Mouse (Mus musculus) ES-E14 (cell line): ENCODE measurements at regions not wholly inside any gene's neighbourhood (a gene's known extent, or its start where the extent isn't known, plus 50 kb on each side); places are given as distances from the start of the nearest gene placed in this dataset.

Source experiments
- DNase-seq: peaks from one replicate; pipeline ENCODE4 v3.0.0-alpha.2; 2013; ENCODE audit warnings: low read depth, low spot score
- H3K27ac ChIP-seq: 2 replicates; pipeline ENCODE4 v1.5.1; 2012; ENCODE audit warnings: low read depth, mild to moderate bottlenecking, low read length, moderate library complexity, mixed read lengths; ENCODE audit not compliant: poor library complexity, insufficient read depth, severe bottlenecking
- H3K36me3 ChIP-seq: 2 replicates; pipeline ENCODE4 v1.6.1; 2012; ENCODE audit warnings: mild to moderate bottlenecking, low read length, moderate library complexity, mixed read lengths; ENCODE audit not compliant: control insufficient read depth, poor library complexity, insufficient read depth, severe bottlenecking
- H3K4me1 ChIP-seq, 2 experiments: fragments of 150-350 bp in 1 of 2; sonication (generic) in 1 of 2; 2 replicates each; pipeline ENCODE4 v1.6.1; 2012; ENCODE audit warnings: low read length in 2 of 2, mild to moderate bottlenecking in 1 of 2, mixed read lengths in 1 of 2; ENCODE audit not compliant: control insufficient read depth in 2 of 2, insufficient read depth in 2 of 2, poor library complexity in 1 of 2
- H3K4me3 ChIP-seq, 2 experiments: fragments of 150-350 bp in 1 of 2; sonication (generic) in 1 of 2; 2 replicates each; pipeline ENCODE4 v1.5.1; 2012; ENCODE audit warnings: low read length in 2 of 2, low read depth in 1 of 2, mild to moderate bottlenecking in 1 of 2, mixed read lengths in 1 of 2; ENCODE audit not compliant: insufficient read depth in 1 of 2, poor library complexity in 1 of 2, severe bottlenecking in 1 of 2
- H3K9ac ChIP-seq: 2 replicates; pipeline ENCODE4 v1.6.1; 2012; ENCODE audit warnings: low read depth, mild to moderate bottlenecking, low read length, mixed read lengths; ENCODE audit not compliant: poor library complexity, insufficient read depth, severe bottlenecking
- H3K9me3 ChIP-seq: fragments of 150-350 bp; sonication (generic); 2 replicates; pipeline ENCODE4 v1.6.1; 2012; ENCODE audit warnings: low read depth, mild to moderate bottlenecking, low read length; ENCODE audit not compliant: control insufficient read depth, insufficient read depth
- CHD2 ChIP-seq: IDR thresholded peaks from 2 replicates; pipeline ENCODE4 v1.6.1; 2014; ENCODE audit warnings: mild to moderate bottlenecking, low read depth, low read length, inconsistent platforms
- HCFC1 ChIP-seq: IDR thresholded peaks from 2 replicates; pipeline ENCODE4 v1.6.1; 2012; ENCODE audit warnings: low read length, inconsistent platforms, borderline replicate concordance; ENCODE audit not compliant: insufficient read depth
- MAFK ChIP-seq: IDR thresholded peaks from 2 replicates; pipeline ENCODE4 v1.6.1; 2014; ENCODE audit warnings: mild to moderate bottlenecking, low read depth, low read length, inconsistent platforms; ENCODE audit not compliant: insufficient read depth
- ZC3H11A ChIP-seq: IDR thresholded peaks from 2 replicates; pipeline ENCODE4 v1.6.1; 2012; ENCODE audit warnings: low read depth, mild to moderate bottlenecking, inconsistent platforms, low read length, borderline replicate concordance
- ZNF384 ChIP-seq: IDR thresholded peaks from 2 replicates; pipeline ENCODE4 v1.6.1; 2012; ENCODE audit warnings: low read depth, low read length, inconsistent platforms
- in situ Hi-C, 2 experiments: fragments of 600-800 bp; cut with MboI; formaldehyde crosslinking; loops; one replicate each; pipeline ENCODE4 v1.15.1; 2025; ENCODE audit warnings: low sequenced_read_pairs in 2 of 2, inconsistent platforms in 1 of 2; ENCODE audit not compliant: unreplicated experiment in 2 of 2

GRCm38 (mm10) chr11:24377530-24377929 is 299.7 kb downstream of the Bcl11a start:
- Histone ChIP-seq H3K4me1 (no peaks in the 10 kb centered on the region), H3K9ac (no peak overlapping the region), H3K27ac (no peak overlapping the region), H3K36me3 (no peaks in the 10 kb centered on the region), H3K9me3 (no peaks in the 10 kb centered on the region), H3K4me3 (no peak overlapping the region)
- TF ChIP-seq HCFC1 (no peak), ZNF384 (no peak), ZC3H11A (no peak), MAFK (no peak), CHD2 (no peak)
- in situ Hi-C loops, result no loop called here
- DNase-seq, result no peak

- Histone ChIP-seq H3K36me3 (no peaks in the 10 kb centered on the region), H3K4me3 (no peak overlapping the region), H3K4me1 (no peaks in the 10 kb centered on the region), H3K9me3 (no peaks in the 10 kb centered on the region), H3K9ac (no peak overlapping the region), H3K27ac (no peak overlapping the region)
- in situ Hi-C loops, result no loop called here
- no peak for DNase-seq
- TF ChIP-seq ZNF384, result no peak
- no peak for TF ChIP-seq ZC3H11A
- no peak for TF ChIP-seq HCFC1
- TF ChIP-seq MAFK, result no peak
- TF ChIP-seq CHD2, result no peak
Observed at GRCm38 (mm10) chr11:24390578-24390977, 312.7 kb downstream of the Bcl11a start.

- Histone ChIP-seq H3K9ac (no peak overlapping the region), H3K27ac (no peak overlapping the region), H3K4me1 (no peaks in the 10 kb centered on the region), H3K4me3 (no peak overlapping the region), H3K36me3 (no peaks in the 10 kb centered on the region), H3K9me3 (no peaks in the 10 kb centered on the region)
- no peak for TF ChIP-seq ZNF384
- no peak for TF ChIP-seq CHD2
- no peak for TF ChIP-seq MAFK
- TF ChIP-seq HCFC1, result no peak
- no peak for TF ChIP-seq ZC3H11A
- DNase-seq, result no peak
- in situ Hi-C loops, result no loop called here
Observed at GRCm38 (mm10) chr11:24391385-24391784, 313.5 kb downstream of the Bcl11a start.

- Histone ChIP-seq H3K27ac (no peak overlapping the region), H3K9me3 (no peaks in the 10 kb centered on the region), H3K4me3 (no peak overlapping the region), H3K9ac (no peak overlapping the region), H3K36me3 (no peaks in the 10 kb centered on the region), H3K4me1 (no peaks in the 10 kb centered on the region)
- TF ChIP-seq ZC3H11A (no peak), MAFK (no peak), ZNF384 (no peak), HCFC1 (no peak), CHD2 (no peak)
- in situ Hi-C loops, result no loop called here
- no peak for DNase-seq
Observed at GRCm38 (mm10) chr11:24395478-24395877, 317.6 kb downstream of the Bcl11a start.

- DNase-seq, result no peak
- Histone ChIP-seq H3K27ac (no peak overlapping the region), H3K4me1 (no peaks in the 10 kb centered on the region), H3K36me3 (no peaks in the 10 kb centered on the region), H3K9ac (no peak overlapping the region), H3K9me3 (no peaks in the 10 kb centered on the region), H3K4me3 (no peak overlapping the region)
- in situ Hi-C loops, result no loop called here
- TF ChIP-seq MAFK, result no peak
- TF ChIP-seq HCFC1, result no peak
- no peak for TF ChIP-seq ZC3H11A
- no peak for TF ChIP-seq ZNF384
- TF ChIP-seq CHD2, result no peak
Observed at GRCm38 (mm10) chr11:24396911-24397310, 319.1 kb downstream of the Bcl11a start.
